Mouse (Mus musculus): ENCODE data around the gene Gipc2. TPM values are rescaled to one million over a fixed set of nuclear protein-coding genes. Genes with fewer than 3 reads are reported as not detected.

Gipc2 gene
- polyA plus RNA-seq, 1 experiment from 2014 or later = 12.3 TPM

DNA sequence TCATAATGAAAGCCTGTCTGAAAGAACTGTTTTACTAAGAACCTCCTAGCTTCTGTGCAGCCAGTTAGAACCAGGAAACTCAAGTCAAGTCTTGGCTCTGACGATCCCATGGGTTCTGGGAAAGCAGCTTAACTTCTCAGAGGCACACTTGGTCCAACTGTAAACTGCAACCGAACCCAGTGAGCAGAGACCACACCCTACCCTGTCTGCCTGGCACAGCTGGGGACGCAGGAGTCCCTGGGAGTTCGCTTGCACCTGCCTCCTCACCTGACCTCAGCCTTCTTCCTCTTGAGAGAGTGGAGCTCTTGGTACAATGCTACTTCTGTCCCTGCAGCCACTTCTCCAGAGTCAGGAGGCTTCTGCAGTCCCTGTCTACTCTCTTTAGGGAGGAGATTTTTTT lies 5.4 kb downstream of the Gipc2 start:
- H3K27me3 ChIP-seq (ENCODE audit: control insufficient read depth, insufficient read depth, low read depth, low read length) = peaks cover under 1% of the 10 kb centered on the region; the same call in 1 of the 2 replicates
- 0 out of 2 replicates have a peak, but pooled peaks cover 5% of the 10 kb centered on the region for H3K4me1 ChIP-seq (replicated peaks; ENCODE audit: control insufficient read depth, insufficient read depth, low read length)
- no peaks in the 10 kb centered on the region for H3K36me3 ChIP-seq (ENCODE audit: control insufficient read depth, insufficient read depth, low read length)
- H3K4me3 ChIP-seq (ENCODE audit: low read length) = no peak overlapping the region
- ATAC-seq (ENCODE audit: low read depth) = no peak
- no peaks in the 10 kb centered on the region for H3K9me3 ChIP-seq (ENCODE audit: control insufficient read depth, low read length)
- no peak overlapping the region for H3K27ac ChIP-seq (ENCODE audit: low read length)
- H3K4me2 ChIP-seq (ENCODE audit: low read depth, low read length) = no peak overlapping the region
- H3K9ac ChIP-seq (ENCODE audit: low read length) = no peak overlapping the region
- 59% methylated on average over 4 of the region's 4 CpGs for WGBS

DNA sequence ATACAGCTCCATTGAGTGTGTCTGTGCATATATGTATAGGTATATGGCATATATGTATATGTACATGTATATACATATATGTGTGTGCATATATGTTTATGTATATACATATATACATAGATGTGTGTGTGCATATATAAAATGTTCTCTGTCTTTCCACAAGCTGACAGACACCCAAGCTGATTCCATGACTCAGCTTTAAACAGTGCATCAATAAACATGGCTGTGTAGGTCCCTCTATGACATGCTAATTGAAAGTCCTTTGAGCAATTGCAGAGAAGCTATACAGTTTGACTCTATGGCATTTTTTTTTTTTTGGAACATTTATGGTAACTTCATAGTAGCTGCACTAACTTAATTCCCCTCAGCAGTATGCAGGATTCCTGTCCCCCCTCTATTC lies 6.7 kb downstream of the Gipc2 start:
- H3K9me3 ChIP-seq (ENCODE audit: control insufficient read depth, low read length) = no peaks in the 10 kb centered on the region
- H3K4me1 ChIP-seq (replicated peaks; ENCODE audit: control insufficient read depth, insufficient read depth, low read length) = 0 out of 2 replicates have a peak, but pooled peaks cover 3% of the 10 kb centered on the region
- H3K9ac ChIP-seq (ENCODE audit: low read length) = no peak overlapping the region
- H3K27me3 ChIP-seq (ENCODE audit: control insufficient read depth, insufficient read depth, low read depth, low read length) = no peaks in the 10 kb centered on the region
- no peak overlapping the region for H3K4me3 ChIP-seq (ENCODE audit: low read length)
- ATAC-seq (ENCODE audit: low read depth) = no peak
- H3K4me2 ChIP-seq (ENCODE audit: low read depth, low read length) = no peak overlapping the region
- H3K36me3 ChIP-seq (ENCODE audit: control insufficient read depth, insufficient read depth, low read length) = no peaks in the 10 kb centered on the region
- H3K27ac ChIP-seq (ENCODE audit: low read length) = no peak overlapping the region

DNA sequence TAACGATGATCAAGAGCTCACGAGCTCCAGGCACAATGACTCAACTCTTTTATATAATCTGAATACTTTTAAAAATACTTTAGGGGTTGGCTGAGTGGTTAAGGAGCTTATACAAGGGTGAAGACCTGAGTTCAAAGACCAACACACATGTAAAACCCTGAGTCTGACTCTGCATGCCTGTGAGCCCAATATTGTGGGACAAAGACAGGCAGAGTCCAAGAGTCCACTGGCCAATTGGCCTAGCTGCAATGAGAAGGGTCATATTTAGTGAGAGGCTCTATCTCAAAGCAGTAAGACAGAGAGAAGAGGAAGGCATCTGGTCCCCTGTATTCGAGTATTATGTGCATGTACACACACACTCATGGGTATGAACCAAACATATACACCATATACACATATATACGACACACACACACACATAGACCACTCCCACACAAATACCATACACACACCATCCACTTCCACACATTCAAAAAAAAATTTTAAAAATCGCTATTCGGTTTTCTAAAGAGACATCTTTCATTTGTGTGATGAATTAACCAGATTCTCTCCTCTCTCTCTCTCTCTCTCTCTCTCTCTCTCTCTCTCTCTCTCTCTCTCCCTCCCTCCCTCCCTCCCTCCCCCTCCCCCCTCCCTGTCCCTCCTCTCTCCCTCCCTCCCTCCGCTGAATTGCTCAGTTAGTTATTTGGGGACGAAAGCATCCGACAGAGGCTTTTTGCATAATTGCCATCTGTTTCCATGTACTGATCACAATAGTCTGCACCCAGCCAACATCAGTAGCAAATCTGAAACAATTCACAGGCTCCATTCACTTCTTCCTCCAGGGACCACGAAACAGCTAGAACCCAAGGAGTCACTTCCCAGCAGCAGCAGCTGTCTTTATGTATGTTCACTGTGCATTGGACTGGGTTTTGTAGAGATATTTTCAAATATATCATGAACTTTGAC lies 7.4 kb downstream of the Gipc2 start:
- ATAC-seq (ENCODE audit: low read depth) = no peak
- Histone ChIP-seq H3K36me3 (ENCODE audit: control insufficient read depth, insufficient read depth, low read length) (no peaks in the 10 kb centered on the region), H3K4me2 (ENCODE audit: low read depth, low read length) (no peak overlapping the region), H3K27ac (ENCODE audit: low read length) (no peak overlapping the region), H3K4me1 (replicated peaks; ENCODE audit: control insufficient read depth, insufficient read depth, low read length) (0 out of 2 replicates have a peak, but pooled peaks cover 3% of the 10 kb centered on the region), H3K9ac (ENCODE audit: low read length) (no peak overlapping the region), H3K27me3 (ENCODE audit: control insufficient read depth, insufficient read depth, low read depth, low read length) (no peaks in the 10 kb centered on the region), H3K4me3 (ENCODE audit: low read length) (no peak overlapping the region), H3K9me3 (ENCODE audit: control insufficient read depth, low read length) (no peaks in the 10 kb centered on the region)
- 72% methylated on average over 10 of the region's 10 CpGs for WGBS

DNA sequence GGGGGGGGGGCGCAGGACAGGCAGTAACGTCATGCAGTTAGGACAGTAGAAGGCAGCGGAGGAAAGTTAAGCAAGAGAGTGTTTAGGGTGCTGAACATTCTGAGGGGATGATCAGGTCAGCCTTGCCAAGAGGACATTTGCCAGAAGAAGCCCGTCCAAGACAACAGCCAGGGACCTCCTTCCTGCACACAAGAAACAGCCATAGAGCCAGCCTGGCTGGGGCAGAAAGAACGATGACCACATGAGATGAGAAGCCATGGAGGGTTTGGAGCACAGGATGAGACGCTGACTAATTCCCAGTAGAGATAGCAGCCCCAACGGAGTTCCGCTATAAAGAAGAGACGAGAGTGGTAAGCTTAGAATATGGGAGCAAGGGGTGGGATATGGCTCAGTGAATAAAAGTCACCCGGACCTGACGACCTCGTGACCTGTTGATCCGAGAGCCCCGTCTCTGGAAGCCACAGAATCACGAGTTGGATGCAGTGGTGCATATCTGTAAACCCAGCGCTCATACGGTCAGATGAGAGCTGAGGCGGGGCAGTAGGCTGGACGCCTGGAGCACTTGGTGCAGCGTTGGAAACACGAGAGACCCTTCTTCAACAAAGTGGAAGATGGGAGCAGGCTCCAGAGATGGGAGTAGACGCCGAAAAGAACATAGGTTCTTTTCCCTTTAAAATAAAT lies 9.1 kb downstream of the Gipc2 start:
- no peak overlapping the region for H3K9ac ChIP-seq (ENCODE audit: low read length)
- WGBS = 78% methylated on average over 23 of the region's 23 CpGs
- no peak for ATAC-seq (ENCODE audit: low read depth)
- no peaks in the 10 kb centered on the region for H3K9me3 ChIP-seq (ENCODE audit: control insufficient read depth, low read length)
- no peak overlapping the region for H3K27ac ChIP-seq (ENCODE audit: low read length)
- H3K4me2 ChIP-seq (ENCODE audit: low read depth, low read length) = no peak overlapping the region
- no peaks in the 10 kb centered on the region for H3K27me3 ChIP-seq (ENCODE audit: control insufficient read depth, insufficient read depth, low read depth, low read length)
- no peak overlapping the region for H3K4me3 ChIP-seq (ENCODE audit: low read length)
- no peaks in the 10 kb centered on the region for H3K36me3 ChIP-seq (ENCODE audit: control insufficient read depth, insufficient read depth, low read length)
- H3K4me1 ChIP-seq (replicated peaks; ENCODE audit: control insufficient read depth, insufficient read depth, low read length) = 0 out of 2 replicates have a peak, but pooled peaks cover 3% of the 10 kb centered on the region

DNA sequence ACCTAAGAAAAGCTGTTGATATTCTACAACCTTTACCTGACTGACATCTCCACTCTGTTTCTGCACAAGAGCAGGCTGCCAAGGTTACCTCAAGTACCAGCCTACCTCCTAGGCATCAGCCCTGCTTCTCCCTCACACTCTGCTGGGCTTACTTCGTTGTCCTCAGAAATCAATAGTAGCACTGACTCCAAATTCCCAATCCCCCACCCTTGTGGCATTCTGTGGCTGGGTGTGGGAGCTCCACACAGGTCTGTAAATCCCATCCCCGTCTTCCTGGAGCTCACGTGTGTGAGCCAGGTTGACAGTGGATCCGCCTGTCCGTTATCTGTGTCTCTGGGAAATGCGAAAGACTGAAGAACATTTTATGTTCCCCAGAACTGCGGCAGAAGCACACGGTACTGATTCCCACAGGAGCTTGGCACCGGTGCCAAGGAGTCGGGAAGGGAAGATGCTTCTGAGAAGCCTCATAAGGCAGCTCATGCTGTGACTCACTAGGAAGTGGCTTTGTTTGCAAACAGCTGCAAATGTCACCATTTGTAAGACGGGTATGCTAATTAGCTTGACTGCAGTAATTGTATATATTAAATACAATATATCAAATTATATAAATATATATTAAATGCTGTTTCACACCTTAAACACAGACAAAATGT lies 10.6 kb downstream of the Gipc2 start:
- H3K27ac ChIP-seq (ENCODE audit: low read length) = no peak overlapping the region
- no peak for ATAC-seq (ENCODE audit: low read depth)
- no peak overlapping the region for H3K4me3 ChIP-seq (ENCODE audit: low read length)
- WGBS = 55% methylated on average over 11 of the region's 11 CpGs
- no peak overlapping the region for H3K9ac ChIP-seq (ENCODE audit: low read length)
- H3K4me2 ChIP-seq (ENCODE audit: low read depth, low read length) = no peak overlapping the region
- H3K36me3 ChIP-seq (ENCODE audit: control insufficient read depth, insufficient read depth, low read length) = no peaks in the 10 kb centered on the region
- no peaks in the 10 kb centered on the region for H3K27me3 ChIP-seq (ENCODE audit: control insufficient read depth, insufficient read depth, low read depth, low read length)
- H3K4me1 ChIP-seq (replicated peaks; ENCODE audit: control insufficient read depth, insufficient read depth, low read length) = no peaks in the 10 kb centered on the region
- no peaks in the 10 kb centered on the region for H3K9me3 ChIP-seq (ENCODE audit: control insufficient read depth, low read length)

DNA sequence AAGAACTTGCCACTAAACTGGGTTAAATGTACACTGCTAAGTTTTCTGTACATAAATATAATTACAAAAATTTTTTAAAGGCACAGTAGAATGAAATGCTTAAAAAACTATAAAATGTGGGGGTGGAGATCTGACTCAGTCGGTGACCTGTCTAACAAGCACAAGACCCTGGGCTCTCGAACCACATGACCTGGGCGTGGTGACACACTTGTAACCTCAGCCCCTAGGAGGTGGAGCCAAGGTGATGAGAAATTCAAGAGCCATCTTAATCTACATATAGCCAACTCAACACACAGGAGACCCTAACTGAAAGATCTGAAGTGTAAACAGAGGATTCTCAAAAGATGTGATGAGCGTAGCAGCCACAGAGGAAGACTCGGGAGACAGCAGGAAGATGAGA lies 11.9 kb downstream of the Gipc2 start:
- H3K27ac ChIP-seq (ENCODE audit: low read length) = no peak overlapping the region
- WGBS = 76% methylated on average over 5 of the region's 5 CpGs
- no peaks in the 10 kb centered on the region for H3K36me3 ChIP-seq (ENCODE audit: control insufficient read depth, insufficient read depth, low read length)
- peaks cover 4% of the 10 kb centered on the region for H3K4me1 ChIP-seq (replicated peaks; ENCODE audit: control insufficient read depth, insufficient read depth, low read length)
- H3K9ac ChIP-seq (ENCODE audit: low read length) = no peak overlapping the region
- no peak overlapping the region for H3K4me2 ChIP-seq (ENCODE audit: low read depth, low read length)
- H3K27me3 ChIP-seq (ENCODE audit: control insufficient read depth, insufficient read depth, low read depth, low read length) = no peaks in the 10 kb centered on the region
- ATAC-seq (ENCODE audit: low read depth) = no peak
- H3K9me3 ChIP-seq (ENCODE audit: control insufficient read depth, low read length) = no peaks in the 10 kb centered on the region
- H3K4me3 ChIP-seq (ENCODE audit: low read length) = no peak overlapping the region

DNA sequence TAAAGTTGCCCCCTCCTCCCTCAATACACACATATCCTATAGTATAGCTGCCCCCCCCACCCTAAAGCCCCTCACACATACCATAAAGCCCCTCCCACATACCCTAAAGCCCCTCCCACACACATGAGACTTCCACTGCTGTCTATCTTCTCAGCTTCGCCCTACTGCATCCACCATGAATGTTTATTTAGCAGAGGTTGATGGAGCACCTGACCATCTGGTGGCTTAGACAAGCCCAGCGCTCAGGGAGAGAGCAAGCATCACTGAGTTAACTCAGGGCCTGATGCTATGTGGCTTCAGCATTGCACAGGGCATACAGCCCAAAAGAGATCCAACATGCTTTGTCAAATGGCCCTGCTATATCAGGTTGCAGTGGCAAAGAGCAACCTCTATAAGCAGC lies 12.9 kb downstream of the Gipc2 start:
- no peak for ATAC-seq (ENCODE audit: low read depth)
- H3K36me3 ChIP-seq (ENCODE audit: control insufficient read depth, insufficient read depth, low read length) = no peaks in the 10 kb centered on the region

DNA sequence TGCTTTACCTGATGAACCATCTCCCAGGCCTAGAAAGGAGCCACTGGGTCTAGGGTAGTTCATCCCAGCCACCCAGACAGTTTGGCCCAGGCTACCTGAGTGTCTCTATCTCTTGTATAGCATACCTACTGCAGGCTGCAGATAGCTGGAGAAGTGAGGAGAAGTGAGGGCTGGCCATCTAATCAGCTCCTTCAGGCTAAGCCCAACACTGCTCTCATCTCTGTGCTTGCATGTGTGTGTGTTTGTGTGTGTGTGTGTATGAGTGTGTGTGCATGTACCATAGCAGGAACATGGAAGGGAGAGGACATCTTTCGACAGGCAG lies 13.6 kb downstream of the Gipc2 start:
- no peak for ATAC-seq (ENCODE audit: low read depth)
- H3K4me2 ChIP-seq (ENCODE audit: low read depth, low read length) = no peak overlapping the region
- H3K36me3 ChIP-seq (ENCODE audit: control insufficient read depth, insufficient read depth, low read length) = no peaks in the 10 kb centered on the region
- H3K27ac ChIP-seq (ENCODE audit: low read length) = no peak overlapping the region
- peaks cover 9% of the 10 kb centered on the region for H3K4me1 ChIP-seq (replicated peaks; ENCODE audit: control insufficient read depth, insufficient read depth, low read length)
- H3K9me3 ChIP-seq (ENCODE audit: control insufficient read depth, low read length) = no peaks in the 10 kb centered on the region
- no peak overlapping the region for H3K9ac ChIP-seq (ENCODE audit: low read length)
- H3K27me3 ChIP-seq (ENCODE audit: control insufficient read depth, insufficient read depth, low read depth, low read length) = no peaks in the 10 kb centered on the region
- 94% methylated on average over 1 of the region's 1 CpGs for WGBS
- no peak overlapping the region for H3K4me3 ChIP-seq (ENCODE audit: low read length)

More for the DNA sequence above, 12.9 kb downstream of the Gipc2 start:
- Histone ChIP-seq H3K4me2 (ENCODE audit: low read depth, low read length) (no peak overlapping the region), H3K27ac (ENCODE audit: low read length) (no peak overlapping the region), H3K9me3 (ENCODE audit: control insufficient read depth, low read length) (no peaks in the 10 kb centered on the region), H3K9ac (ENCODE audit: low read length) (no peak overlapping the region), H3K4me1 (replicated peaks; ENCODE audit: control insufficient read depth, insufficient read depth, low read length) (peaks cover 4% of the 10 kb centered on the region), H3K27me3 (ENCODE audit: control insufficient read depth, insufficient read depth, low read depth, low read length) (no peaks in the 10 kb centered on the region), H3K4me3 (ENCODE audit: low read length) (no peak overlapping the region)
- WGBS = 47% methylated on average over 2 of the region's 2 CpGs

Data from lung, embryonic 16.5 days (tissue).